In the genomic region with DNA sequence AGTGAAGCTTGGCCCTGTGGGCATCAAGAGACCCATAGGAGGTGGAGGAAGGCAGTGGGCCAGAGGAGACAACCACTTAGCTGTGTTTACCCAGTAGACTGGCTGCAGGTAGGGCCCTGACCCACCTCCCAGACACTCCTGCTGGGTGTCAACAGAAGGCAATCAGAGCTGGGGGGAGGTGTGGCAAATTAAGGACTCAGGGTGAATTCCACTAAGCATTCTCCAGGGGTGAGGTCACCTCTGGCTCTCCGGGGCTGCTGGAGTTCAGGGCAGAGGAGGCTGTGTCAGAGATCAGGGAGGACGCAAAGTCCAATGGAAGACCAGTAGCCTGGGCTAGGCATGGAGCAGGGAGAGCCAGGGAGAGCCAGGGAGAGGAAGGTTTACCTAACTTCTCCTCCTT, we compare ENCODE assay signal across 7 mouse cellular contexts. TPM values are rescaled to one million over a fixed set of nuclear protein-coding genes. Genes with fewer than 3 reads are reported as not detected.
DNase-seq lines count a peak whose midpoint lies in the region; ATAC-seq and TF ChIP-seq lines count a peak whose summit lies in the region.

No protein-coding gene starts in this region.

- no peaks in the 10 kb centered on the region for H3K36me3 ChIP-seq in heart, adult 2 months (ENCODE audit: control insufficient read depth, insufficient read depth, low read length)
- peaks cover 24% of the 10 kb centered on the region for H3K36me3 ChIP-seq in kidney, embryonic 15.5 days
- peaks cover 13% of the 10 kb centered on the region; the same call in 1 of the 2 replicates for H3K36me3 ChIP-seq in lung, embryonic 16.5 days (ENCODE audit: control insufficient read depth, insufficient read depth, low read length)
- H3K36me3 ChIP-seq in hindbrain, embryonic 14.5 days (replicated peaks; ENCODE audit: control insufficient read depth, insufficient read depth), result peaks cover 17% of the 10 kb centered on the region
- H3K36me3 ChIP-seq in hindbrain, embryonic 11.5 days (ENCODE audit: control insufficient read depth, insufficient read depth, low read length), result no peaks in the 10 kb centered on the region

- no peak overlapping the region for H3K9ac ChIP-seq in heart, adult 2 months (ENCODE audit: low read depth, low read length)
- H3K9ac ChIP-seq in kidney, embryonic 15.5 days, result no peak overlapping the region
- H3K9ac ChIP-seq in lung, embryonic 16.5 days (ENCODE audit: low read length), result peak overlapping the region; percentile 46; the same call in 1 of the 2 replicates
- H3K9ac ChIP-seq in hindbrain, embryonic 14.5 days, result no peak overlapping the region
- no peak overlapping the region for H3K9ac ChIP-seq in hindbrain, embryonic 11.5 days (ENCODE audit: low read depth, low read length)

- TF ChIP-seq CTCF in Patski (IDR thresholded peaks at IDR 0.05), result no peak
- no peak for TF ChIP-seq CTCF in heart, adult 2 months (IDR thresholded peaks at IDR 0.05)

- POLR2A ChIA-PET in Patski (lab: Charles Lee), result interaction anchor here (1.2 to 1.4 kb wide), 2 partner anchors 20 to 29 kb away, joined by 3 read pairs; no protein-coding TSS in a partner anchor

- 8% methylated on average over 2 of the region's 2 CpGs for WGBS in heart, adult 2 months
- 22% methylated on average over 2 of the region's 2 CpGs for WGBS in kidney, embryonic 15.5 days
- WGBS in lung, embryonic 16.5 days, result 14% methylated on average over 2 of the region's 2 CpGs
- 27% methylated on average over 2 of the region's 2 CpGs for WGBS in hindbrain, embryonic 14.5 days
- WGBS in hindbrain, embryonic 11.5 days, result 39% methylated on average over 2 of the region's 2 CpGs

- H3K9me3 ChIP-seq in kidney, embryonic 15.5 days (replicated peaks), result no peaks in the 10 kb centered on the region
- no peaks in the 10 kb centered on the region for H3K9me3 ChIP-seq in lung, embryonic 16.5 days (ENCODE audit: control insufficient read depth, low read length)
- H3K9me3 ChIP-seq in hindbrain, embryonic 14.5 days (ENCODE audit: control insufficient read depth, low read length), result no peaks in the 10 kb centered on the region
- no peaks in the 10 kb centered on the region for H3K9me3 ChIP-seq in hindbrain, embryonic 11.5 days (ENCODE audit: control insufficient read depth, low read length)

- H3K4me1 ChIP-seq in heart, adult 2 months (ENCODE audit: control insufficient read depth, insufficient read depth, low read length), result peaks cover 22% of the 10 kb centered on the region
- peaks cover 51% of the 10 kb centered on the region for H3K4me1 ChIP-seq in kidney, embryonic 15.5 days
- H3K4me1 ChIP-seq in lung, embryonic 16.5 days (replicated peaks; ENCODE audit: control insufficient read depth, insufficient read depth, low read length), result peaks cover 28% of the 10 kb centered on the region
- H3K4me1 ChIP-seq in hindbrain, embryonic 14.5 days (replicated peaks; ENCODE audit: control insufficient read depth, insufficient read depth, low read length), result no peaks in the 10 kb centered on the region
- no peaks in the 10 kb centered on the region for H3K4me1 ChIP-seq in hindbrain, embryonic 11.5 days (replicated peaks; ENCODE audit: control insufficient read depth, insufficient read depth, low read length)

- CTCF ChIA-PET in Patski (lab: Charles Lee), result interaction anchor here (1.2 to 1.5 kb wide), 2 partner anchors 69 to 129 kb away, joined by 3 read pairs; a partner anchor contains a TSS

- intact Hi-C loops in heart, adult 2 months (cut with DNase I), result loop anchor here (5.0 kb wide), 2 partner anchors 54 to 74 kb away; no protein-coding TSS in a partner anchor

- no peak overlapping the region for H3K4me2 ChIP-seq in kidney, embryonic 15.5 days
- no peak overlapping the region for H3K4me2 ChIP-seq in lung, embryonic 16.5 days (ENCODE audit: low read depth, low read length)
- H3K4me2 ChIP-seq in hindbrain, embryonic 14.5 days (replicated peaks), result no peak overlapping the region
- no peak overlapping the region for H3K4me2 ChIP-seq in hindbrain, embryonic 11.5 days (replicated peaks; ENCODE audit: low read depth, low read length)

- DNase-seq in Patski (ENCODE audit: low read depth, low spot score), result no peak
- DNase-seq in heart, adult 2 months, result peak in 1 of 2 experiments; percentile 60
- DNase-seq in layer of hippocampus, postnatal 14 days (ENCODE audit: low spot score in 2 of 2), result no peak
- no peak for DNase-seq in hindbrain, embryonic 14.5 days (ENCODE audit: low spot score)
- no peak for DNase-seq in hindbrain, embryonic 11.5 days (ENCODE audit: low spot score)

- peak overlapping the region; percentile 81 for H3K27ac ChIP-seq in heart, adult 2 months
- peak overlapping the region; percentile 32; the same call in 1 of the 2 replicates for H3K27ac ChIP-seq in kidney, embryonic 15.5 days
- H3K27ac ChIP-seq in lung, embryonic 16.5 days (ENCODE audit: low read length), result peak overlapping the region; percentile 86
- no peak overlapping the region for H3K27ac ChIP-seq in hindbrain, embryonic 14.5 days
- H3K27ac ChIP-seq in hindbrain, embryonic 11.5 days (ENCODE audit: low read depth, low read length), result no peak overlapping the region

- H3K4me3 ChIP-seq in heart, adult 2 months, result no peak overlapping the region
- H3K4me3 ChIP-seq in kidney, embryonic 15.5 days (replicated peaks), result no peak overlapping the region
- no peak overlapping the region for H3K4me3 ChIP-seq in lung, embryonic 16.5 days (ENCODE audit: low read length)
- H3K4me3 ChIP-seq in hindbrain, embryonic 14.5 days (replicated peaks; ENCODE audit: low read length), result no peak overlapping the region
- H3K4me3 ChIP-seq in hindbrain, embryonic 11.5 days (ENCODE audit: low read depth, low read length), result no peak overlapping the region

- TF ChIP-seq EP300 in heart, adult 2 months (IDR thresholded peaks at IDR 0.05; ENCODE audit: insufficient read depth, low read depth, low read length), result no peak

- H3K27me3 ChIP-seq in Patski, result no peaks in the 10 kb centered on the region
- H3K27me3 ChIP-seq in heart, adult 2 months (ENCODE audit: control insufficient read depth, insufficient read depth, low read length), result no peaks in the 10 kb centered on the region
- H3K27me3 ChIP-seq in kidney, embryonic 15.5 days, result no peaks in the 10 kb centered on the region
- no peaks in the 10 kb centered on the region for H3K27me3 ChIP-seq in lung, embryonic 16.5 days (ENCODE audit: control insufficient read depth, insufficient read depth, low read depth, low read length)
- no peaks in the 10 kb centered on the region for H3K27me3 ChIP-seq in hindbrain, embryonic 14.5 days (ENCODE audit: control insufficient read depth, insufficient read depth, low read length)
- H3K27me3 ChIP-seq in hindbrain, embryonic 11.5 days (ENCODE audit: control insufficient read depth, insufficient read depth, low read length), result no peaks in the 10 kb centered on the region

- ATAC-seq in Patski, result peak; percentile 72
- 0 out of 2 replicates have a peak, but pooled peaks have one; percentile 17 for ATAC-seq in kidney, embryonic 15.5 days (replicated peaks; ENCODE audit: low FRiP score)
- peak; percentile 85 for ATAC-seq in lung, embryonic 16.5 days (ENCODE audit: low read depth)
- ATAC-seq in hindbrain, embryonic 14.5 days (ENCODE audit: low FRiP score), result no peak
- ATAC-seq in hindbrain, embryonic 11.5 days (ENCODE audit: low FRiP score), result no peak

- in situ Hi-C loops in Patski (cut with MboI; ENCODE audit: low pct_unique_long_range_greater_than_20kb), result loop anchor here (10.0 kb wide), 1 partner anchor 66 kb away; a partner anchor contains a TSS

- no peak for TF ChIP-seq POLR2A in heart, adult 2 months (IDR thresholded peaks at IDR 0.05; ENCODE audit: insufficient read depth, low read depth, low read length)

- H3K79me2 ChIP-seq in heart, adult 2 months (replicated peaks; ENCODE audit: control insufficient read depth, insufficient read depth, low read length), result no peaks in the 10 kb centered on the region

RNA-seq across cellular contexts. Expression of a gene that starts 17.7 kb away (rescaled TPM):
- 181 TPM for polyA plus RNA-seq in Patski (2021)
- 100 to 1,000 TPM; 260 to 299 TPM for total RNA-seq in heart, adult 2 months (2021)
- polyA plus RNA-seq in heart, adult 2 months (2012; rRNA removed), result 403 and 411 TPM in 2 replicates
- 240 and 253 TPM in 2 replicates for polyA plus RNA-seq in kidney, embryonic 15.5 days (2015; fragmentation: Nextera tagmentation; extraction: Ambion mirVana)
- polyA plus RNA-seq in lung, embryonic 16.5 days (2015; fragmentation: Nextera tagmentation; extraction: Ambion mirVana), result 182 and 185 TPM in 2 replicates
- 100 to 1,000 TPM; 106 to 116 TPM for total RNA-seq in layer of hippocampus, postnatal 14 days (2021)
- polyA plus RNA-seq in hindbrain, embryonic 14.5 days (2014; fragmentation: Nextera tagmentation; extraction: Ambion mirVana), result 207 and 216 TPM in 2 replicates
- polyA plus RNA-seq in hindbrain, embryonic 11.5 days (2014; fragmentation: Nextera tagmentation; extraction: Ambion mirVana), result 251 and 253 TPM in 2 replicates

RNA-seq across cellular contexts. Expression of a gene that starts 45.5 kb away (rescaled TPM):
- polyA plus RNA-seq in Patski (2021), result 16.1 TPM
- under 1 TPM; 0.39 to 0.84 TPM for total RNA-seq in heart, adult 2 months (2021)
- 0.96 and 1.1 TPM in 2 replicates for polyA plus RNA-seq in heart, adult 2 months (2012; rRNA removed)
- 4.6 and 5.6 TPM in 2 replicates for polyA plus RNA-seq in kidney, embryonic 15.5 days (2015; fragmentation: Nextera tagmentation; extraction: Ambion mirVana)
- polyA plus RNA-seq in lung, embryonic 16.5 days (2015; fragmentation: Nextera tagmentation; extraction: Ambion mirVana), result 2.7 and 3.7 TPM in 2 replicates
- 10 to 100 TPM; 10.5 to 11.6 TPM for total RNA-seq in layer of hippocampus, postnatal 14 days (2021)
- polyA plus RNA-seq in hindbrain, embryonic 14.5 days (2014; fragmentation: Nextera tagmentation; extraction: Ambion mirVana), result 10.7 and 10.8 TPM in 2 replicates
- polyA plus RNA-seq in hindbrain, embryonic 11.5 days (2014; fragmentation: Nextera tagmentation; extraction: Ambion mirVana), result 4.4 and 4.6 TPM in 2 replicates

RNA-seq across cellular contexts. Expression of a gene that starts 59.5 kb away (rescaled TPM):
- polyA plus RNA-seq in Patski (2021), result 231 TPM
- 10 to 100 TPM; 62.6 to 64.4 TPM for total RNA-seq in heart, adult 2 months (2021)
- 69.5 and 87.6 TPM in 2 replicates for polyA plus RNA-seq in heart, adult 2 months (2012; rRNA removed)
- 210 and 223 TPM in 2 replicates for polyA plus RNA-seq in kidney, embryonic 15.5 days (2015; fragmentation: Nextera tagmentation; extraction: Ambion mirVana)
- 166 and 170 TPM in 2 replicates for polyA plus RNA-seq in lung, embryonic 16.5 days (2015; fragmentation: Nextera tagmentation; extraction: Ambion mirVana)
- 100 to 1,000 TPM in 1 of 2 experiments, 10 to 100 TPM in 1; 99.5 to 100 TPM for total RNA-seq in layer of hippocampus, postnatal 14 days (2021)
- polyA plus RNA-seq in hindbrain, embryonic 14.5 days (2014; fragmentation: Nextera tagmentation; extraction: Ambion mirVana), result 167 and 177 TPM in 2 replicates
- 246 and 250 TPM in 2 replicates for polyA plus RNA-seq in hindbrain, embryonic 11.5 days (2014; fragmentation: Nextera tagmentation; extraction: Ambion mirVana)

Comparison
In these comparisons a context has a peak if more than half of its experiments do, and no peak if none do; other contexts are left out.
1. ATAC-seq: peak in Patski (single experiment), kidney, embryonic 15.5 days (single experiment) and lung, embryonic 16.5 days (single experiment); none in hindbrain, embryonic 14.5 days (single experiment) and hindbrain, embryonic 11.5 days (single experiment).
2. H3K27ac ChIP-seq: peak in heart, adult 2 months (single experiment), kidney, embryonic 15.5 days (single experiment) and lung, embryonic 16.5 days (single experiment); none in hindbrain, embryonic 14.5 days (single experiment) and hindbrain, embryonic 11.5 days (single experiment).